Mouse (Mus musculus) lung, adult 2 months (tissue): ENCODE data around the gene Msh4. TPM values are rescaled to one million over a fixed set of nuclear protein-coding genes. Genes with fewer than 3 reads are reported as not detected.

Experiments
- DNase-seq: peaks from one replicate; pipeline ENCODE4 v3.0.0; 2022
- H3K4me1 ChIP-seq: fragments of 200-500 bp; 2 replicates; pipeline ENCODE4 v1.6.1; 2011; ENCODE audit warnings: low read length; ENCODE audit not compliant: control insufficient read depth, insufficient read depth
- H3K4me3 ChIP-seq: fragments of 200-500 bp; replicated peaks from 2 replicates; pipeline ENCODE3; 2011; ENCODE audit warnings: low read depth, mild to moderate bottlenecking, control low read depth, low read length; ENCODE audit errors: extremely low read depth
- CTCF ChIP-seq: fragments of 200-500 bp; IDR thresholded peaks from 2 replicates; pipeline ENCODE4 v1.5.1; 2011; ENCODE audit warnings: mild to moderate bottlenecking, low read length, control low read depth; ENCODE audit not compliant: insufficient read depth
- POLR2A ChIP-seq: fragments of 200-500 bp; IDR thresholded peaks from 2 replicates; pipeline ENCODE4 v1.6.1; 2011; ENCODE audit warnings: low read depth, mild to moderate bottlenecking, control low read depth, low read length, borderline replicate concordance; ENCODE audit errors: extremely low read depth
- WGBS: fragments of 180-500 bp; shearing (Covaris S2); methylation state at CpG from one replicate; pipeline ENCODE4 v1.1.7; 2018; 5-methylcytosine and 5-hydroxymethylcytosine counted together
- polyA plus RNA-seq: library from polyadenylated mRNA; depleted of rRNA; stranded (reverse); fragments of >200 nt; gene quantifications from 2 replicates; pipeline ENCODE4 v1.2.3, GENCODE M21; 2012

Msh4 gene
- polyA plus RNA-seq, 1 experiment = 0.05 TPM

DNA sequence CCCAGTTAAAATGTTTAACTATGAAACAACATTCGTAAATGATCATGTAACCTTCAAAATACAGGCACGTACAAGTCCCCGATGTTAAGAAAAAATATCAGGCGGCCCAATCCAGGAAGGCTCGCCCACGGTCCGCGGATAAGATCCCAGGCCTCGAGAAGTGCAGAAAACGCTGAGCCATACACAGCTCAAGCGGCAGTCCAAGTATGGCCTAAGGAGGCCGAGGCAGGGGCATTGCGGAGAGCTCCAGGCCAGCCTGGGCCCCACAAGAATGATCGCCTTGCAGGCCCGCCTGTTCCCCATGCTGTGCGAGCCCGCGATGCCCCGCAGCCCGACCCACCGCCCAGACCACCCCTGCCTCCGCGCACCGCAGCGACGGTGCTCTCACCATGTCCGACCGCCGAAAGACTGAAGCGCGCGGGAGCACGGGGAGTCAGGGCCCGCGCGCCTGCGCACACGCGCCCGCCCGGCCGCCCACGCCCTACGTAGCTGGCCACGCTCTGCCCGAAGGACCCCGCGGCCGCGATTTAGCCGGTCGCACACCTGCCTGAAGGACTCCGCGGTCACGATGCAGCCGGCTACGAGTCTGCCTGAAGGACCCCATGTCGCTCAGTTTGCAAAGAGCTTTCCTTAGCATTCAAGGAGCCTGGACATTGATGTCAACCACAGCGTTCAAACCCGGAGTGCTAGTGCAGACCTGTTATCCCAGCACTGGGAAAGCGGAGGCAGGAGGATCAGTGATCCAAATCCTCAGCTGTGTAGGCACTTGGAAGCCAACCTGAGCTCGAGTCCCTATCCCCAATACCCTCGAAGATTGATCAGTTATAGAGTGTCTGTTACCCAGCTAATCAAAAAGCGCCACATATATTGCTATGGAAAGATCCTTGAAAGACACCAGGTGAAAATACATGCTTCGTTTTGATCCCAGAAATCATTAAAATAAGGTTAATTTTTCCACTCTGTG, 6.9 kb upstream of the Msh4 start, which contains the start of gene Rabggtb:
Gene Rabggtb (minus strand): TSS at position 464 of the 964 bp plus-strand sequence.
- Histone ChIP-seq H3K4me1 (peaks cover 17% of the 10 kb centered on the region), H3K4me3 (peak within 1 kb of the TSS; percentile 95)
- under 1% methylated on average over 65 of the region's 65 CpGs for WGBS
- peak; percentile 90 for DNase-seq
- TF ChIP-seq CTCF (no peak), POLR2A (peak; percentile 89)

DNA sequence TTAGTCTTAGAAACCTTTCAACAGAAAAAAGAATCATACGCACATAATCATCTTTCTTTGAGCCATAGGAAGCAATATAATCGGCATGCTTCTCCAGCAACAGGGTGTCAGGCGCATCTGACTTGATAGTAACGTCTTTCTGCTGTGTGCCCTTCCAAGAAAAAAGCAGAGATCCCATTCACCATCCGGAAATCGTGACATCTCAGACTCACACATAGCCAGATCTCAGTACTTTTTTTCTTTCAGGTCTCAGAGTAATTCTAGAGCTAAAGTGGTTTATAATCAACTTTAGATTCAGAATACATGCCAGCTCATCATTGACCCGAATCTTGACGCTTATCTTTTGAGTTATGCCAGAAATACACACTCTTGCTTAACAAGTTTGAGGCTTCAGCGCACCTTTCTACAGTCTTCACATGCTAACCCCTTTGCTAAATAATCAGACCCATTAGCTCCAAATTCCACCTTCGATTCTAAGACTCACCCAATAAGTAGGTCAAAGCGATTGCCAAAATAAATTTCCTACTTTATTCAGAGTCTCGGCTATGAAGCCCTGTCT, 6.0 kb upstream of the Msh4 start:
- DNase-seq = no peak
- H3K4me3 ChIP-seq = peak overlapping the region; percentile 78
- 3% methylated on average over 12 of the region's 12 CpGs for WGBS
- peaks cover 17% of the 10 kb centered on the region for H3K4me1 ChIP-seq
- TF ChIP-seq CTCF = no peak
- no peak for TF ChIP-seq POLR2A

DNA sequence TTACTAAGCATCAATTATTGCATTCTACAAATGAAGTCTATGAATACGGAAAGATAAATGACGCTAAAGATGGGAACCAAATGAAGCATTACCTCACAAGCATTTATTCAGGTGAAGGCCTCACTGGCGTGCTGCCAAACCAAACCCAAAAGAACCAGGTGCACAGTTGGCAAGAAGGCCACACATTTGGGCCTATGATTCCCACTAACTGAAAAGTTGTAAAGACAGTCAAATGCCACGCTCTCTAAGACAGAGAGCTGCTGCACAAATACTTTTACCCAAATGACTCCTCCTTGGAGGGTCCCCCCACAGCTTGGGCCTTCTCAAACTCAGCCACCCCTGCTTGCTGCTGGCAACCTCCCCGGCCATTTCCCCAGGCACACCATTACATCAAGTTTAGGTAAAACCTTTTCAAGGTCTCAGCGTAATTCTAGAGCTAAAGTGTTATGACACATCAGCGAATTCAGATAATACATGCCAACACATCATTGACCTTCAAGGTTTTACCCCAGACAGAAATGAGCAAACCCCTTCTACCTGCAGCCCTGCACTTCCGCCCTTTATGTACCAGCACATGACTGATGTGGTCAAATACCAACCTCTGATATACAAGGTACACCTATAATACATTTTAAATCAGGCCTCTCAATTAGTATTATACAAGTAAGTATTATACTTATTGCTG, 5.4 kb upstream of the Msh4 start:
- no peak for DNase-seq

DNA sequence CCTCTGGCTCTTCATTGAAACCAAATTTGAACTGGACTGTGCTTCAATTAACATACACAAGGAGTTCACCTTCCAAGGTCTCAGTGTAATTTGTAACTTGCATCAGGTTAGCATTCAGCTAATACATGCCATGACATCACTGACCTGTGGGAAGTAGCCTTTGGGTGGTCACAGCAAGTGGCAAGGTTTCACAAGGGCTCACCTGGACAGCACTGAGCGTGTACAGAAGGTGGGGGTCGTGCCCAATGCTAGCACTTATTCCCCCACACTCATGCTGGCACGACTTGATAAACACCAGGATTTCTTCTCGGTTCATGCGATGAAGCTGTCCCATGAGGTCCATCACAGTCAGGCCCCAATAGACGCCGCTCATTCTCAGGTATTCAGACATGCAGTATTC, 4.6 kb upstream of the Msh4 start:
- no peak overlapping the region for H3K4me3 ChIP-seq
- 55% methylated on average over 7 of the region's 7 CpGs for WGBS
- no peak for DNase-seq
- TF ChIP-seq POLR2A (no peak), CTCF (no peak)
- H3K4me1 ChIP-seq = peaks cover 17% of the 10 kb centered on the region

More for the DNA sequence above, 5.4 kb upstream of the Msh4 start:
- TF ChIP-seq CTCF (no peak), POLR2A (no peak)
- 48% methylated on average over 8 of the region's 8 CpGs for WGBS
- Histone ChIP-seq H3K4me3 (no peak overlapping the region), H3K4me1 (peaks cover 17% of the 10 kb centered on the region)

DNA sequence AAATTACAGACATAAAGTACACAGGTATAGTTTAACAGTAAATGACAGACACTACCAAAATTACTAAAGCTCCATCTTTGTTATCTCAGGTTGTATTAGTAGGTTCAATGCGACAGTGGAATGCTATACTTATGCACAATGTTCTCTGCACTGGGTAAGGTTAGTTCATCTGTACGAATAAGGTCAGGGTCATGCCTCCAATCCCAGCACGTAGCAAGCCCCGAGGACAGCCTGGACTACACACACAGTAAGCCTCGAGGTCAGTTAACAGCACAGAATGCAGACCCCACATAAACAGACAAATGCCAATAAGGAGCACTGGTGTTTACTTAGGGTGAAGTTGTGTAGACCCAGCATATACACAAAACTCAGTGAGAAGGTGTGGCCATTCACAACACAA, 3.0 kb upstream of the Msh4 start:
- DNase-seq = no peak
- TF ChIP-seq POLR2A (no peak), CTCF (no peak)
- 69% methylated on average over 5 of the region's 5 CpGs for WGBS

DNA sequence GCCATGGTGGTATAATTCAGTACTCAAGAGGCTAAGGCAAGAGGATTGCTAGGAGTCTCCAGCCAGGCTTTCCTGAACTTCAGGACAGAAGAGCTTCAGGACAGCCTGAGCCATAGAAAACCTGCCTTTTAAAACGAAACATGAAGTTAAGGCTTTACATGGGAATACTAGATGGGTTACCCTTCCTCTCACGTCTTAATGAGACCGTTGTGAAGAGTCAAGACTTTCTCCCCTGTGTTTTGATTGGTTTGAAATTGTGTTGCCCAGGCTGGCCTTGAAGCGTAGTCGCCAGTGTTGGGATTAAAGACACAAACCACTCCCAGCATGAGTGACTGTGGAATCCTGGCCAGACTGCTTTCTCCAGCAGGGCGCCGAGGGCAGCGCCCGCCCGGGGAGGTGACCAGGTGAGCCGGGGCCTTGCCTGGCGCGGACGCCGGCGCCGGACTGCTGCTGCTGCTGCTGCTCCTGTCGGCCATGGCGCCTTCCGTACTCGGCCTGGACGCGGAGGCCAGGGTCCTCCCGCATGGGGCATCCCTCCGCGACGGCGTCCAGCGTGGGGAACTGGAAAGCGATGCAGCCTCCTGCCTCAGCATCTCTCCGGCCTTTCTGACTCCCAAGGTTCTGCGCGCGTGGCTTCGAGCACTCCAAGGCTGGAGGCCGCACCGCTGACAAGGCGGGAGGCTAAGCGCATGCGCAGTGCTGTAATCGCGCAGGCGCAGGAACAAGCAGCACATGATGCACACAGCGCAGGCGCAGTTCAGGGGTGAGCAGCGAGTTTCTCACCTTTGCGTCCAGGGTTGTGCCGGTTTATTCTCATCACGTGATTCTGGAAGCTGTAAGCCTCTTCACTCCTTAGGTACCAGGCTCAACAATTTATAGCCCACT, 445 bp downstream of the Msh4 start:
- DNase-seq = no peak
- no peak for TF ChIP-seq CTCF
- TF ChIP-seq POLR2A = no peak
- Histone ChIP-seq H3K4me1 (peaks cover 1% of the 10 kb centered on the region; the same call in 1 of the 2 replicates), H3K4me3 (no peak overlapping the region)
- 89% methylated on average over 49 of the region's 49 CpGs for WGBS

More for the DNA sequence above, 3.0 kb upstream of the Msh4 start:
- Histone ChIP-seq H3K4me1 (peaks cover 17% of the 10 kb centered on the region), H3K4me3 (no peak overlapping the region)

DNA sequence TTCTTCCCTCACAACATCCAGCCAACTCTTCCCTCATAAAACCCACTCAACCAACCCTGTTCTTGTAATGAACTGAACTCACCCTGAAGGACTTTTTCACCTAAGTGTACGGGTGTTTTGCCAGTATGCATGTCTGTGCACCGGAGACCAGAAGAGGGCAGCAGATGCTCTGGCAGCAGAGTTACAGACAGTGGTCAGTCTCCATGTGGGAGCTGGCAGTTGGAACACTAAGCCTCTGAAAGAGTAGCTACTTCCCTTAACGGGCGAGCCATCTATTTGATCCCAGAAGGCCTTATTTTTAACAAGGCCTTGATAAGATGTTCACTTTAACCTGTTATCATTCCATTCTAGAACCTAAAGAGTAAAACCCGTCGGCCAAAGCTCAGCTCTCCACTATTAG, 1.4 kb downstream of the Msh4 start:
- H3K4me1 ChIP-seq = no peaks in the 10 kb centered on the region
- WGBS = 57% methylated on average over 6 of the region's 6 CpGs
- peak; percentile 27 for DNase-seq
- no peak overlapping the region for H3K4me3 ChIP-seq
- TF ChIP-seq CTCF (peak; percentile 69), POLR2A (no peak)

DNA sequence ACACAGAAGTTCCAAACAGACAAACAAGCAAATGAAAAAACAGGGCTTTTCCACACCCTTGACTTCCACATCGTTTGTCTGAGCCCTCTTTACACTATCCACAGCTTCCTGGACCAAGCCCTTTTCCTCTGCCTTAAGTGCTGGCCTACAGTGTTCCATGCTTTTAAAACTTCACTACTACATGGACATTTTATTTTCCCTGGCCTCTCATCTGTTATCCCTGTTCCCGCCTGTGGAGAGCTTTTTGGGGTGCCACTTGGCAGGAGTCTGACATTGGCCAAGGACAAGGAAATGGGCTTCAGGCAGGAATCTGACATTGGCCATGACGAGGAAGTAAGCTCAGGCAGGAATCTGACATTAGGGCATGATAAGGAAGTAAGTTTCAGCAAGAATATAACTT, 3.3 kb downstream of the Msh4 start:
- no peak for DNase-seq

DNA sequence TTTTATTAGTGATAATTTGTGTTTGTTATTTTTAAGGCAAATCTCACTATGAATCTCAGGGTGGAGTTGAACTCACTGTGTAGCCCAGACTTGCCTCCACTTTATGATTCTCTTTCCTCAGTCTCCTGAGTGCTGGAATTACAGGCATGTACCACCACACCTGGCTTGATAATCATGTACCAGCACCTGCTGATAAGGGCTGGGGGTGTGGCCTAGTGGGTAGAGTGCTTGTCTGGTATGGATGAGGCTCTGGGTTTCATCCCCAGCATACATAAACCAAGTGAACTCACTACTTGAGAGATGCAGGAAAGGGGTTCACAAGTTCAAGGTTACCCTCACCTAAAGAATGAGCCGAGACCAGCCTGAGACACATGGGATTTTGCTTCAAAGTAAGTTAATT, 4.0 kb downstream of the Msh4 start:
- WGBS = 67% methylated on average over 1 of the region's 1 CpGs
- TF ChIP-seq CTCF (no peak), POLR2A (no peak)
- no peak for DNase-seq
- Histone ChIP-seq H3K4me3 (no peak overlapping the region), H3K4me1 (no peaks in the 10 kb centered on the region)

More for the DNA sequence above, 3.3 kb downstream of the Msh4 start:
- 30% methylated on average over 3 of the region's 3 CpGs for WGBS
- H3K4me3 ChIP-seq = no peak overlapping the region
- no peaks in the 10 kb centered on the region for H3K4me1 ChIP-seq
- TF ChIP-seq CTCF = no peak
- no peak for TF ChIP-seq POLR2A
